Mouse (Mus musculus): ENCODE results near the gene Hectd1.

Gene Hectd1

GRCm38 (mm10) chr12:51835219-51835618 lies 5.9 kb upstream of the Hectd1 start:
- Histone ChIP-seq H3K27me3 (ENCODE audit: insufficient read depth, low read length) (no peaks in the 10 kb centered on the region; the same call in 1 of the 2 replicates), H3K9me3 (ENCODE audit: low read length) (no peaks in the 10 kb centered on the region), H3K4me3 (replicated peaks; ENCODE audit: low read length) (no peak overlapping the region), H3K4me1 (replicated peaks; ENCODE audit: low read depth, low read length) (peaks cover 19% of the 10 kb centered on the region), H3K36me3 (ENCODE audit: insufficient read depth, low read length) (no peaks in the 10 kb centered on the region)
- TF ChIP-seq CTCF (conservative IDR thresholded peaks at IDR 0.05; ENCODE audit: low read length) (no peak), NANOG (IDR thresholded peaks at IDR 0.05; ENCODE audit: borderline replicate concordance, low read length) (no peak), POU5F1 (IDR thresholded peaks at IDR 0.05; ENCODE audit: borderline replicate concordance, low read length) (no peak)

GRCm38 (mm10) chr12:51831931-51832330 lies 2.6 kb upstream of the Hectd1 start:
- Histone ChIP-seq H3K4me1 (replicated peaks; ENCODE audit: low read depth, low read length) (peaks cover 30% of the 10 kb centered on the region), H3K36me3 (ENCODE audit: insufficient read depth, low read length) (no peaks in the 10 kb centered on the region), H3K27me3 (ENCODE audit: insufficient read depth, low read length) (no peaks in the 10 kb centered on the region; the same call in 1 of the 2 replicates), H3K4me3 (replicated peaks; ENCODE audit: low read length) (no peak overlapping the region), H3K9me3 (ENCODE audit: low read length) (no peaks in the 10 kb centered on the region)
- TF ChIP-seq CTCF (conservative IDR thresholded peaks at IDR 0.05; ENCODE audit: low read length) (no peak), NANOG (IDR thresholded peaks at IDR 0.05; ENCODE audit: borderline replicate concordance, low read length) (no peak), POU5F1 (IDR thresholded peaks at IDR 0.05; ENCODE audit: borderline replicate concordance, low read length) (no peak)

GRCm38 (mm10) chr12:51831296-51831695 lies 2.0 kb upstream of the Hectd1 start:
- no peaks in the 10 kb centered on the region for H3K9me3 ChIP-seq (ENCODE audit: low read length)
- H3K27me3 ChIP-seq (ENCODE audit: insufficient read depth, low read length), result no peaks in the 10 kb centered on the region; the same call in 1 of the 2 replicates
- no peaks in the 10 kb centered on the region for H3K36me3 ChIP-seq (ENCODE audit: insufficient read depth, low read length)
- no peak overlapping the region for H3K4me3 ChIP-seq (replicated peaks; ENCODE audit: low read length)
- no peak for TF ChIP-seq POU5F1 (IDR thresholded peaks at IDR 0.05; ENCODE audit: borderline replicate concordance, low read length)
- no peak for TF ChIP-seq NANOG (IDR thresholded peaks at IDR 0.05; ENCODE audit: borderline replicate concordance, low read length)
- TF ChIP-seq CTCF (conservative IDR thresholded peaks at IDR 0.05; ENCODE audit: low read length), result no peak
- peaks cover 30% of the 10 kb centered on the region for H3K4me1 ChIP-seq (replicated peaks; ENCODE audit: low read depth, low read length)

- peaks cover 30% of the 10 kb centered on the region for H3K4me1 ChIP-seq (replicated peaks; ENCODE audit: low read depth, low read length)
- no peaks in the 10 kb centered on the region for H3K9me3 ChIP-seq (ENCODE audit: low read length)
- no peaks in the 10 kb centered on the region for H3K36me3 ChIP-seq (ENCODE audit: insufficient read depth, low read length)
- H3K27me3 ChIP-seq (ENCODE audit: insufficient read depth, low read length), result no peaks in the 10 kb centered on the region; the same call in 1 of the 2 replicates
- TF ChIP-seq POU5F1 (IDR thresholded peaks at IDR 0.05; ENCODE audit: borderline replicate concordance, low read length) (no peak), CTCF (conservative IDR thresholded peaks at IDR 0.05; ENCODE audit: low read length) (no peak)
- peak overlapping the region; percentile 93; the same call in 1 of the 2 replicates for H3K4me3 ChIP-seq (replicated peaks; ENCODE audit: low read length)
These were observed 1.3 kb upstream of the Hectd1 start for GRCm38 (mm10) chr12:51830671-51831070.

- no peaks in the 10 kb centered on the region for H3K36me3 ChIP-seq (ENCODE audit: insufficient read depth, low read length)
- H3K4me3 ChIP-seq (replicated peaks; ENCODE audit: low read length), result peak overlapping the region; percentile 93
- no peaks in the 10 kb centered on the region; the same call in 1 of the 2 replicates for H3K27me3 ChIP-seq (ENCODE audit: insufficient read depth, low read length)
- H3K9me3 ChIP-seq (ENCODE audit: low read length), result no peaks in the 10 kb centered on the region
- no peak for TF ChIP-seq CTCF (conservative IDR thresholded peaks at IDR 0.05; ENCODE audit: low read length)
- no peak for TF ChIP-seq POU5F1 (IDR thresholded peaks at IDR 0.05; ENCODE audit: borderline replicate concordance, low read length)
- TF ChIP-seq NANOG (IDR thresholded peaks at IDR 0.05; ENCODE audit: borderline replicate concordance, low read length), result no peak
- peaks cover 30% of the 10 kb centered on the region for H3K4me1 ChIP-seq (replicated peaks; ENCODE audit: low read depth, low read length)
These were observed 704 bp upstream of the Hectd1 start for GRCm38 (mm10) chr12:51830077-51830402.

- no peaks in the 10 kb centered on the region for H3K36me3 ChIP-seq (ENCODE audit: insufficient read depth, low read length)
- H3K9me3 ChIP-seq (ENCODE audit: low read length), result no peaks in the 10 kb centered on the region
- H3K4me1 ChIP-seq (replicated peaks; ENCODE audit: low read depth, low read length), result peaks cover 30% of the 10 kb centered on the region
- peak overlapping the region; percentile 93 for H3K4me3 ChIP-seq (replicated peaks; ENCODE audit: low read length)
- TF ChIP-seq CTCF (conservative IDR thresholded peaks at IDR 0.05; ENCODE audit: low read length), result no peak
- no peak for TF ChIP-seq NANOG (IDR thresholded peaks at IDR 0.05; ENCODE audit: borderline replicate concordance, low read length)
- no peak for TF ChIP-seq POU5F1 (IDR thresholded peaks at IDR 0.05; ENCODE audit: borderline replicate concordance, low read length)
- no peaks in the 10 kb centered on the region for H3K27me3 ChIP-seq (ENCODE audit: insufficient read depth, low read length)
These were observed 533 bp downstream of the Hectd1 start for GRCm38 (mm10) chr12:51828716-51829289.

GRCm38 (mm10) chr12:51827958-51828650 lies 1.2 kb downstream of the Hectd1 start:
- Histone ChIP-seq H3K4me1 (replicated peaks; ENCODE audit: low read depth, low read length) (peaks cover 30% of the 10 kb centered on the region), H3K4me3 (replicated peaks; ENCODE audit: low read length) (peak overlapping the region; percentile 93), H3K9me3 (ENCODE audit: low read length) (no peaks in the 10 kb centered on the region), H3K36me3 (ENCODE audit: insufficient read depth, low read length) (no peaks in the 10 kb centered on the region), H3K27me3 (ENCODE audit: insufficient read depth, low read length) (no peaks in the 10 kb centered on the region)
- TF ChIP-seq NANOG (IDR thresholded peaks at IDR 0.05; ENCODE audit: borderline replicate concordance, low read length), result no peak
- TF ChIP-seq CTCF (conservative IDR thresholded peaks at IDR 0.05; ENCODE audit: low read length), result no peak
- no peak for TF ChIP-seq POU5F1 (IDR thresholded peaks at IDR 0.05; ENCODE audit: borderline replicate concordance, low read length)

- no peaks in the 10 kb centered on the region for H3K27me3 ChIP-seq (ENCODE audit: insufficient read depth, low read length)
- no peaks in the 10 kb centered on the region for H3K9me3 ChIP-seq (ENCODE audit: low read length)
- H3K4me3 ChIP-seq (replicated peaks; ENCODE audit: low read length), result no peak overlapping the region
- H3K36me3 ChIP-seq (ENCODE audit: insufficient read depth, low read length), result no peaks in the 10 kb centered on the region
- H3K4me1 ChIP-seq (replicated peaks; ENCODE audit: low read depth, low read length), result peaks cover 23% of the 10 kb centered on the region
- TF ChIP-seq POU5F1 (IDR thresholded peaks at IDR 0.05; ENCODE audit: borderline replicate concordance, low read length) (no peak), CTCF (conservative IDR thresholded peaks at IDR 0.05; ENCODE audit: low read length) (peak; percentile 24; the same call in 1 of the 2 replicates)
These were observed 4.0 kb downstream of the Hectd1 start for GRCm38 (mm10) chr12:51825338-51825737.

Data from E14TG2a.4 (cell line).